Mouse (Mus musculus): ENCODE measurements at regions not wholly inside any gene's neighbourhood (a gene's known extent, or its start where the extent isn't known, plus 50 kb on each side); places are given as distances from the start of the nearest gene placed in this dataset.
A peak's percentile ranks its signal among the peaks of the same experiment; 100 is the strongest.

- no peak for ATAC-seq (ENCODE audit: low read depth)
- Histone ChIP-seq H3K4me3 (ENCODE audit: low read length) (peak overlapping the region; percentile 4; the same call in 1 of the 2 replicates), H3K9ac (ENCODE audit: low read length) (peak overlapping the region; percentile 63), H3K4me1 (replicated peaks; ENCODE audit: control insufficient read depth, insufficient read depth, low read length) (peaks cover 48% of the 10 kb centered on the region), H3K9me3 (ENCODE audit: control insufficient read depth, low read length) (no peaks in the 10 kb centered on the region), H3K36me3 (ENCODE audit: control insufficient read depth, insufficient read depth, low read length) (no peaks in the 10 kb centered on the region), H3K27ac (ENCODE audit: low read length) (peak overlapping the region; percentile 85), H3K4me2 (ENCODE audit: low read depth, low read length) (peak overlapping the region; percentile 49), H3K27me3 (ENCODE audit: control insufficient read depth, insufficient read depth, low read depth, low read length) (no peaks in the 10 kb centered on the region)
- 0% methylated on average over 6 of the region's 6 CpGs for WGBS
These were observed 74.9 kb upstream of the Zfp217 start for GRCm38 (mm10) chr2:170222819-170223218.

GRCm38 (mm10) chr2:170221994-170222535 lies 74.2 kb upstream of the Zfp217 start:
- no peak for ATAC-seq (ENCODE audit: low read depth)
- no peak overlapping the region for H3K4me3 ChIP-seq (ENCODE audit: low read length)
- H3K9me3 ChIP-seq (ENCODE audit: control insufficient read depth, low read length), result no peaks in the 10 kb centered on the region
- peak overlapping the region; percentile 63; the same call in 1 of the 2 replicates for H3K9ac ChIP-seq (ENCODE audit: low read length)
- H3K4me1 ChIP-seq (replicated peaks; ENCODE audit: control insufficient read depth, insufficient read depth, low read length), result peaks cover 48% of the 10 kb centered on the region
- H3K27ac ChIP-seq (ENCODE audit: low read length), result peak overlapping the region; percentile 85
- H3K4me2 ChIP-seq (ENCODE audit: low read depth, low read length), result peak overlapping the region; percentile 49
- H3K36me3 ChIP-seq (ENCODE audit: control insufficient read depth, insufficient read depth, low read length), result no peaks in the 10 kb centered on the region
- 15% methylated on average over 13 of the region's 13 CpGs for WGBS
- H3K27me3 ChIP-seq (ENCODE audit: control insufficient read depth, insufficient read depth, low read depth, low read length), result no peaks in the 10 kb centered on the region

- under 1% methylated on average over 20 of the region's 20 CpGs for WGBS
- H3K27ac ChIP-seq (ENCODE audit: low read length), result peak overlapping the region; percentile 89
- H3K9ac ChIP-seq (ENCODE audit: low read length), result peak overlapping the region; percentile 61
- H3K4me3 ChIP-seq (ENCODE audit: low read length), result peak overlapping the region; percentile 47
- peaks cover 48% of the 10 kb centered on the region for H3K4me1 ChIP-seq (replicated peaks; ENCODE audit: control insufficient read depth, insufficient read depth, low read length)
- peak overlapping the region; percentile 76 for H3K4me2 ChIP-seq (ENCODE audit: low read depth, low read length)
- no peaks in the 10 kb centered on the region for H3K27me3 ChIP-seq (ENCODE audit: control insufficient read depth, insufficient read depth, low read depth, low read length)
- H3K36me3 ChIP-seq (ENCODE audit: control insufficient read depth, insufficient read depth, low read length), result no peaks in the 10 kb centered on the region
- peak; percentile 46 for ATAC-seq (ENCODE audit: low read depth)
- no peaks in the 10 kb centered on the region for H3K9me3 ChIP-seq (ENCODE audit: control insufficient read depth, low read length)
These were observed 73.0 kb upstream of the Zfp217 start for GRCm38 (mm10) chr2:170220871-170221369.

- peak overlapping the region; percentile 76 for H3K4me2 ChIP-seq (ENCODE audit: low read depth, low read length)
- no peaks in the 10 kb centered on the region for H3K36me3 ChIP-seq (ENCODE audit: control insufficient read depth, insufficient read depth, low read length)
- H3K27ac ChIP-seq (ENCODE audit: low read length), result peak overlapping the region; percentile 89
- no peaks in the 10 kb centered on the region for H3K27me3 ChIP-seq (ENCODE audit: control insufficient read depth, insufficient read depth, low read depth, low read length)
- WGBS, result 6% methylated on average over 11 of the region's 11 CpGs
- peak; percentile 18; the same call in 1 of the 2 replicates for ATAC-seq (ENCODE audit: low read depth)
- peaks cover 48% of the 10 kb centered on the region for H3K4me1 ChIP-seq (replicated peaks; ENCODE audit: control insufficient read depth, insufficient read depth, low read length)
- no peaks in the 10 kb centered on the region for H3K9me3 ChIP-seq (ENCODE audit: control insufficient read depth, low read length)
- H3K9ac ChIP-seq (ENCODE audit: low read length), result peak overlapping the region; percentile 61
- H3K4me3 ChIP-seq (ENCODE audit: low read length), result peak overlapping the region; percentile 47
These were observed 72.5 kb upstream of the Zfp217 start for GRCm38 (mm10) chr2:170220443-170220842.

DNA sequence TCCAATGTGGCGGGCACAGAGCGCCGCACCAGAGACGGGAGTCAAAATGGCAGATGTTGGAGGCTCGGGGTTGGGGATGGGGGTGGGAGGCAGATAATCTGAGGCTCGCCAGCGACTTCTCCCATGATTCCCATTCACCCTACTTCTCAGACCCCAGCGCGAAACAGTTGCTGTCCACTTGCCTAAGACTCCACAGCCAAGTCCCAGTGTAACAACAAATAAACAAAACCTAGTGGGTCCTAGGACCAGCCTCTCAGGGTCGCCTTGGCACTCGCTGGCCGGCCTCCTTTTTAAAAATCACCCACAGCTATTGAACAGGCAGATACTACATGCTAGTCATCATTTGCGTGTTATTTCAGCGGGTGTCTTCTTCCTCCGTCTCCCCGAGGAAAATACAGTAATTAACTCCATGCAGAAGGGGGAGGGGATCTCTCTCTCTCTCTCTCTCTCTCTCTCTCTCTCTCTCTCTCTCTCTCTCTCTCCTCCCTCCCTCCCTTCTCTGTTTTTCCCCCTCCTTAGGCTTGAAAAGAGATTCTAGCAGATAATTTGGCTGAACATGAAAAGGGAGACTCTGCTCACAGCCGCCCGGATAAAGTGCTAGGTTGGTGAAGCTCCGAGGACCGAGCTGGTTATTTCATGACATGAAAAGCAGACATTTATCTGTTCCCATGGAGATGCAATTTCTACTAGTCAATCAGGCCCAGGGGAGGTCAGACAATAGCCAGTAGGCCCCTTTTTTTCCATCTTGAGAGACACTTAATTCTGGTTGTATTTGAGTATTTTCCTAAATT lies 71.9 kb upstream of the Zfp217 start:
- Histone ChIP-seq H3K4me2 (ENCODE audit: low read depth, low read length) (peak overlapping the region; percentile 76), H3K27ac (ENCODE audit: low read length) (peak overlapping the region; percentile 89)
- peak; percentile 11; the same call in 1 of the 2 replicates for ATAC-seq (ENCODE audit: low read depth)

DNA sequence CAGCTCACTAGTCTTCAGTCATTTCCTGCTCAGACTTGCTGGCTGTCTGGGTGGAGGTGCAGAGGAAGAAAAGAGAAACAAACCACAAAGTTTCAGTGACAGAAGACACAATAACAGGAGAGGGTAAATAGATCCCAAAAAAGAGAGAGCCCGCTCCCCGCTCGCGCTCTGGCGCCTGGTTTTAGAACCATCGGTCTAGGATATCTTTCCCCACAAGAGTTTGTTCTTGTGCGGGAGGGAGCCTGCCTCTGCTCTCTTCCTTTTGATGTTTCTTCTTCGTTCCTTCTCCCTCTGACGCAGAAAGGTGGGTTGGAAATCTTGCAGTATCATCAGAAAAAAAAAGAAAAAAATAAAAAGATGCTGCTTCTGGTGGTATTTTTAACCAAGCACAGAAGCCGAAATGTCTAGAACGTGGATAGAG lies 71.3 kb upstream of the Zfp217 start:
- peak overlapping the region; percentile 40 for H3K4me3 ChIP-seq (ENCODE audit: low read length)
- H3K9ac ChIP-seq (ENCODE audit: low read length), result peak overlapping the region; percentile 64
- no peaks in the 10 kb centered on the region for H3K36me3 ChIP-seq (ENCODE audit: control insufficient read depth, insufficient read depth, low read length)
- peaks cover 48% of the 10 kb centered on the region for H3K4me1 ChIP-seq (replicated peaks; ENCODE audit: control insufficient read depth, insufficient read depth, low read length)
- 0 out of 2 replicates have a peak, but pooled peaks have one; percentile 1 for ATAC-seq (ENCODE audit: low read depth)
- WGBS, result 2% methylated on average over 11 of the region's 11 CpGs
- H3K27me3 ChIP-seq (ENCODE audit: control insufficient read depth, insufficient read depth, low read depth, low read length), result no peaks in the 10 kb centered on the region
- H3K9me3 ChIP-seq (ENCODE audit: control insufficient read depth, low read length), result no peaks in the 10 kb centered on the region
- peak overlapping the region; percentile 76 for H3K4me2 ChIP-seq (ENCODE audit: low read depth, low read length)
- peak overlapping the region; percentile 89 for H3K27ac ChIP-seq (ENCODE audit: low read length)

More for the DNA sequence above, 71.9 kb upstream of the Zfp217 start:
- H3K4me1 ChIP-seq (replicated peaks; ENCODE audit: control insufficient read depth, insufficient read depth, low read length), result peaks cover 48% of the 10 kb centered on the region
- peak overlapping the region; percentile 40 for H3K4me3 ChIP-seq (ENCODE audit: low read length)
- H3K36me3 ChIP-seq (ENCODE audit: control insufficient read depth, insufficient read depth, low read length), result no peaks in the 10 kb centered on the region
- WGBS, result 6% methylated on average over 20 of the region's 20 CpGs
- peak overlapping the region; percentile 64 for H3K9ac ChIP-seq (ENCODE audit: low read length)
- no peaks in the 10 kb centered on the region for H3K9me3 ChIP-seq (ENCODE audit: control insufficient read depth, low read length)
- no peaks in the 10 kb centered on the region for H3K27me3 ChIP-seq (ENCODE audit: control insufficient read depth, insufficient read depth, low read depth, low read length)

DNA sequence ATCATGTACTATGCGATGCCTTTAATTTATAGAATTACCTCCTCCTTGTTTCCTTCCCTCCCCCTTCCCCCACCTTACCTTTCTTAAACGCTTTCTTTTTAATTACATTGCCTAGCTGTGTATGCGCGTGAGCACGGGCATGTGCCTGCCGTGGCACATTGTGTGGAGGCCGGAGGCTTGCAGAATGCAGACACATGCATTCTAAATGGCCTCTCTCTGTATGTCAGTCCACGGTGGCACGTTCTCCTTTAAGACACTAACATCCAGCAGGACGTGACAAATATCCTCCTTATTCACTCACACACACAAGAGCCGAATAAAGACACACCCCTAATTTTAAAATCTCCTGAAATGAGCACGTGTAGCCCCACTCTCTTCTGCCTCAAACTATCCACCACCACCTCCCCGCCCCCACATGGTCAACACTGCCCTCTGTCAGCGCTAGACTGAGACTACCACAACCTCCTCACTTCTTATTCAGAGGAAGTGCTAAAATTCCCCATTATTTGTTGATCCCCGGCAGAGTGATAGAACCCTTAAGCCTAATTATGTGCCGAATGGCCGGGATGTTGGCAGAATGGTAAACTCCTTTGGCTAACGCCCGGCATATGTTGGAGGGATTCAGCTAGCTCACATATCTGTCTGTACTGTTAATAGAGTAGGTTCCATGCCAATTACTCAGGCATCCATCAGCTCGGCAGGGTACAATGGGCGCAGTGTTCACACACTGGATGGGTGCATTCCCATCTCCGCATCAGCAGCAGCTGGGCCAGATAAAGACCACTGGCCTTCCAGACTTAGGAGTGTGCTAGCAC lies 70.5 kb upstream of the Zfp217 start:
- Histone ChIP-seq H3K4me3 (ENCODE audit: low read length) (peak overlapping the region; percentile 40), H3K9ac (ENCODE audit: low read length) (peak overlapping the region; percentile 64), H3K9me3 (ENCODE audit: control insufficient read depth, low read length) (no peaks in the 10 kb centered on the region), H3K27ac (ENCODE audit: low read length) (peak overlapping the region; percentile 89), H3K36me3 (ENCODE audit: control insufficient read depth, insufficient read depth, low read length) (no peaks in the 10 kb centered on the region), H3K4me2 (ENCODE audit: low read depth, low read length) (peak overlapping the region; percentile 76), H3K27me3 (ENCODE audit: control insufficient read depth, insufficient read depth, low read depth, low read length) (no peaks in the 10 kb centered on the region), H3K4me1 (replicated peaks; ENCODE audit: control insufficient read depth, insufficient read depth, low read length) (peaks cover 44% of the 10 kb centered on the region)
- peak; percentile 63 for ATAC-seq (ENCODE audit: low read depth)
- WGBS, result 8% methylated on average over 22 of the region's 22 CpGs

- ATAC-seq (ENCODE audit: low read depth), result no peak
- Histone ChIP-seq H3K27me3 (ENCODE audit: control insufficient read depth, insufficient read depth, low read depth, low read length) (no peaks in the 10 kb centered on the region), H3K9me3 (ENCODE audit: control insufficient read depth, low read length) (no peaks in the 10 kb centered on the region), H3K4me1 (replicated peaks; ENCODE audit: control insufficient read depth, insufficient read depth, low read length) (peaks cover 26% of the 10 kb centered on the region), H3K36me3 (ENCODE audit: control insufficient read depth, insufficient read depth, low read length) (no peaks in the 10 kb centered on the region), H3K4me3 (ENCODE audit: low read length) (no peak overlapping the region), H3K9ac (ENCODE audit: low read length) (no peak overlapping the region), H3K4me2 (ENCODE audit: low read depth, low read length) (no peak overlapping the region), H3K27ac (ENCODE audit: low read length) (no peak overlapping the region)
- 90% methylated on average over 7 of the region's 7 CpGs for WGBS
These were observed 68.4 kb upstream of the Zfp217 start for GRCm38 (mm10) chr2:170216311-170216710.
